Mouse (Mus musculus) olfactory bulb, adult 2 months (tissue): ENCODE measurements around the gene Dhx40.

Experiments
- CTCF ChIP-seq: fragments of 200-500 bp; IDR thresholded peaks from 2 replicates; pipeline ENCODE4 v1.5.1; 2012; ENCODE audit warnings: low read depth, mild to moderate bottlenecking, low read length, moderate library complexity; ENCODE audit not compliant: insufficient read depth
- POLR2A ChIP-seq: fragments of 200-500 bp; IDR thresholded peaks from 2 replicates; pipeline ENCODE4 v1.6.1; 2012; ENCODE audit warnings: mild to moderate bottlenecking, low read depth, low read length, moderate library complexity; ENCODE audit not compliant: insufficient read depth

- TF ChIP-seq CTCF (no peak), POLR2A (no peak)
These were observed 83.5 kb downstream of the Dhx40 start for GRCm38 (mm10) chr11:86724004-86724403.
